Mouse (Mus musculus) spleen, embryonic (tissue): ENCODE data around the gene Rpgrip1l.

Experiments
- CTCF ChIA-PET: fragments of 350-600 bp; sonication (Branson Sonifier 250); formaldehyde crosslinking; loops from one replicate; lab custom pipeline; 2022; lab: Charles Lee

The Rpgrip1l gene

DNA sequence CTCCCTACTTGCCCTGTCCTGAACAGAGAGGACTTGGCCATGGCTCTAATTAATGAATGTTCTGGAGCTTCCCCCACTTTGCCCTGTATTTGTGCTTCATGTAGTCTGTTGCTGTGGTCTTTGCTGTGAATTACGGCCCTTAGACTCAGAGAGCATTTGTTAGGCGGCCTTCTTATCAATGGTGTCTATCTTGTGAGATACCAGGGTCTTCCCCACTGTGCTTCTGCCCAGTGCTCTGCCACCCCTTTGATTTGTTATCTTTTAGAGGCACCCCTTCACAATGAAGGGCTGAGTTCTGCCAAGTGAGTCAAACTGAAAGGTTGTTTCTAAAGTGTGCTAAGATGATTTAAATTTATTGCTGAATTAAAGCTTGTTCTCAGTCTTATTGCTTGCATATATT, 105.4 kb downstream of the Rpgrip1l start:
- CTCF ChIA-PET: no interaction called here

DNA sequence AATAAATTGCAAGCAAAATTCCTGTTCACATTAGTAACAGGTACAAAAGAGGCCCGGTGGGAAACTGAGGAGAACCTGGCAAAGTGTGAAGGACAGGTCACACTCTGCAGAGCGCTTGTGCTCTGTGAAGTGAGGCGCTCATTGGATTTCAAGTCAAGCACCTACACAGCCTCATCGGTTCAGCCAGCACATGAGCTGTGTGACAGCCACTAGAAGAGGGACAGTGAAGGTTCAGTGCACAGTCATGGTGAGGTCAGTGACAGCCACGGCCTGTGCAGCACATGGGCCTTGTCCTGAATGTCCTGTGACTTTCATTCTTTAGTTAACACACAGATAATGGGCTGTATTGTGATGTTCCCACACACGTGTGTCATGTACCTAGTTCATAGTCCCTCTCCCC, 107.2 kb downstream of the Rpgrip1l start:
- CTCF ChIA-PET: no interaction called here

DNA sequence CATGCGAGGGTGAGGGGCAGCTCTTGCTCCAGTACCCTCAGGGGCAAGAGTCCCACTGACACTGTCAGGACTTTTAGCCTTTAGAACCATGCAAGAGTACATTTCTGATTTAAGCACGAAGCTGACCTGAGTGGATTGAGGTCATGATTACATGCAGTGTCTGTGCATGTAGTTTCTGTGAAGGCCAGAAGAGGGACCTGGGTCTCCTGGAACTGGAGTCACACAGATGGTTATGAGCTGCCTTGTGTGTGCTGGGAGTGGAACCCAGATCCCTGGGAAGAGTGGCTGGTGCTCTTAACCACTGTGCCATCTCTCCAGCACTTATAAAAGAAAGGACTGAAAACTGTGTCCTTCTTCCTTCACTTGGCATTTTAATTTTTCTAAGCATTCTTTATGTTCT, 111.9 kb downstream of the Rpgrip1l start:
- CTCF ChIA-PET: no interaction called here

DNA sequence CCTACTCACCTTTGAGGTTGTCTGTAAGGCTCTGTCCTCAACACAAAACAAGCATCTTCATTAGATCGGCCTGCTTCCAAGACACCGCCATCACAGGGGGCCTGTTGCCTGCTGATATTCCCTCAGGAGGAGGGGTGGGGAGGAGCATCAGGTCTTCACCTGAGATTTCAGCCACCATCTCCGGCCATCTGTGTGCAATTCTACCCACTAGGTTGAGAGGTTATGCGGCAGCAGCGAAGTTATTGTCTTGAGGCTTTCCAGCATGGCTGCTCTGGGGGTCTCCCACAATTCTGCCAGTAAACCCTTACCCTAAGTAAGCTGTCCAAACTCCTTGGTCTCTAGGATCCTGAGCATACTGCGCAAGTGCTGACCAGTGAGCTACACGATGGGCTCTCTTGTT, 113.2 kb downstream of the Rpgrip1l start, which contains the start of gene Aktip:
Gene Aktip (minus strand): TSS at position 101 of the 400 bp plus-strand sequence.
- CTCF ChIA-PET: no interaction called here

DNA sequence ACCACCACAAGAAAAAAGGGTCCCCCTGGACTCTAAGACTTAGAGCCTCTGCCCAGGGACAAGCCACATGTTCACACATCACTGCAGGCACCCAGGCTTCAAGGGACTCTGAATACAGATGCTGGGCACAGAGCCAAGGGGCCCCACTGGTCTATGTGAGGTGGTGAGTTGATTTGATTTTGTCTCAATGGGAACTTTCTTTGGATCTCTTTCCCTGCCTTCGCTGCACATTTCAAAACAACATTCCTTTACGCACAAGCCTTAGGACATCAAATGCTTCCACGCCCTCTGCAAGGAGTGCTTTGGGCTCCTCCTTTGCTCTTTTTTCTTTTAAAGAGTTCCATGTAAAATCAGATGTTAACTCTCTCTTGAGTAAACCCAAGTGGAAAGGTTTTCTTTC, 115.0 kb downstream of the Rpgrip1l start:
- CTCF ChIA-PET: no interaction called here

DNA sequence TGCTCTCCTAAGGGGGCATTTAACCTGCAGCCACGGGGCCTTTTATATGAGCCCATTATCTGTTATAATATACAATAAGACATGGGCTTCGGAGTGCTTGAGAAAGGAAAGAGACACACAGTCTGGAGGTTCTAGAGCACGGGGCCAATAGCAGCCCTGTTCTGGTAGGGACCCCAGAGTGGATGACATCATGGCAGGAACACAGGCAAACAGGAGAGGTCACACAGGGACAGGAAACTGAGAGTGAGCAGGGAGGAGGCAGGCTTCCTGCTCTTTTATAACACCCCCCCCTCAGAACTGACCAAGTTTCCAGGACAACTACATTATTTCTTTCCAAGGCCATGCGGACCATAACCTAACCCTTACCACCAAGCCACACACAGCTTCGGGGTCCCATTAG, 115.8 kb downstream of the Rpgrip1l start:
- CTCF ChIA-PET: no interaction called here

DNA sequence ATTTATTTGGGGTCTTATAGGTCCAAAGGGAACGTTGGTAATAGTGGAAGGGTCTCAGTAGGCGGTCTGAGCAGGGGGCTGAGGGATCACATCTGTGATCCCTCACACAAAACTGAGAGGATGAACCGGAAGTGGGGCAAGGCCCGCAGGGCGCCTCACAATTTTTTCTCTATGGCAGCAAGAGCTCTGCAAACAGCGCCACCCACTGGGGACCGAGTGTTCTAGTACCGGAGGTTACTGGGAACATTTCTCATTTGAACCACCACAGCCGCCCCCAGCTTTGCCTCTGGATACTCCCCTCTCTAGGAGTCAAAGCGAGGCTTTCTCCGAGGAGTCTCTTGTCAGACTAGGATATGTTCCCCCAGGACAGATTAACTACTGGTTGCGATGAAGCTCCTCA, 116.4 kb downstream of the Rpgrip1l start:
- CTCF ChIA-PET: no interaction called here

DNA sequence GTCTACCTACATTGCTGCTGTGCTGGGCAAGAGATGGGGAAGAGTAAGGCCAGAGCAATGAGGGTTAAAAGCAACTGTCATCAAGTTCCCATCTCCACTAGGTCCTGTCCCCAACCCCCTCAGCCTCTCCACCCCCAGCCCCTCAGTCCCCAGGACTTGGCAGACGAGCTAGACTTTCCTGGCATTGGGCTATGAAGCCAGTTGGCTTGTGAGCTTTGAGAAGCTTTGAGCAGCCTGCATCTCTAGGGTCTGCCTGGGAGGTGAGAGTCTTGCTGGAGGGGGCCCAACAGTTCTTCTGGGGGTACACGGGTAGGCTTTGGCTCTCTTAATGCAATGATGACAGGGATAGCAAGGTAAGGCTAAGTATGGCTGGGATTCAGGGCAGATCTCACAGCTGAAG, 119.0 kb downstream of the Rpgrip1l start:
- CTCF ChIA-PET: no interaction called here

DNA sequence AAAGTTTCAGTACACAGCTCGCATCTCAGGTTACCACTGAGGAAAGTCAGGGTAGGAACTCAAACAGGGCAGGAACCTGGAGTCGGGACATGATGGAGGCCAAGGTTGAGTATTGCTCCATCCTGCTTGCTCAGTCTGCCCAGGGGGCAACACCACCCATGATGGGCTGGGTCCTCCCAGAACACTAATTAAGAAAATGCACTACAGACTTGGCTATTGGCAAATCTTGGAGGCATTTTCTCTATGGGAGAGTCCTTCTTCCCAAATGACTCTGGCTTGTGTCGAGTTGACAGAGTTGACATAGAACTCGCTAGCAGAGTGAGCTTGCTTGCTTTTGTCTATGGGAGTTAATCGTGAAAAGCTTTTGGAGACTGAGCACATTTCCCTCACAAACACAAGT, 120.1 kb downstream of the Rpgrip1l start:
- CTCF ChIA-PET: no interaction called here

DNA sequence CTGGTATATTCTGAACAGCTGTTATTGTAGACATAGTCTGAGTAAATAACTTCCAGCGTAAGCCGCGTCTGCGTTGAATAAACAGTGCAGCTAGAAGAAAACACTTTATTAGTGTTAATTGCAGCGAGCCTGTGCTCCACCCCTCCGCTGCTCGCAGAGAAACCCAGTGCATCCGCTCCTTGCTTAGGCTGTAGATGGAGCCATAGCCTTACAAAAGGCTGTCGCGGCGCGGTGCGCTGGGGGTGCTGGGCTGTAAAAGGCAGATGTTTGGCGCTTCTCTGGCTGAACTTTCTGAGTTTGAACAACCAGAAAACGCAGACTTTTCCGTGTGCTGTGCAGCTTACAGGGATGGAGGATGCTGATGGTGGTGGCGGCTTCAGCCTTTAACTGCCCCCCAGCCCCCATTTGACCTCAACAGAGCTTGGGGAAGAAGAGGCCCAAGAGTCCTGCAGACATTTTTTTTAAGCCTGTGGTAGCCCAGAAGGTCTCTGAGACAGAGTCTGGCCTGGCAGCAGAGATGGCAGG, 122.2 kb downstream of the Rpgrip1l start:
- CTCF ChIA-PET: no interaction called here

DNA sequence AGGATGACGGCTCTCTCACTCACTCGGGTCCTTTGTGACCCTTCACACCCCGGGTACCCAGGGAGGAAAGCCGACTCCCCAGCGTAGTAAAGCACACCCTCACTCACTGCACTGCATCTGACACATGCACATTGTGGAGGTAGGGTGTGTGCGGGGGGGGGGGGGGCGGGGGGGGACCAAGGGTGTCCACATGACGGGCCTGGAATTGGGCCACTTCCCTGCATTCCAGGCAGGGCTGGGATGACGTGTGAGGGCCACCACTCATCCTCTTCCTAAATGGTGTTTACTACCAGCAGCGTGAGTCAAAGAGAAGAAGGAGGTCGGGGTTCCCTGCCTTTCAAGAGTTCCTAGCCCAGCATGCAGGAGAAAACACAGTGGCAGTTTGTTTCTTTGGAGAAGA, 124.9 kb downstream of the Rpgrip1l start:
- CTCF ChIA-PET: no interaction called here

DNA sequence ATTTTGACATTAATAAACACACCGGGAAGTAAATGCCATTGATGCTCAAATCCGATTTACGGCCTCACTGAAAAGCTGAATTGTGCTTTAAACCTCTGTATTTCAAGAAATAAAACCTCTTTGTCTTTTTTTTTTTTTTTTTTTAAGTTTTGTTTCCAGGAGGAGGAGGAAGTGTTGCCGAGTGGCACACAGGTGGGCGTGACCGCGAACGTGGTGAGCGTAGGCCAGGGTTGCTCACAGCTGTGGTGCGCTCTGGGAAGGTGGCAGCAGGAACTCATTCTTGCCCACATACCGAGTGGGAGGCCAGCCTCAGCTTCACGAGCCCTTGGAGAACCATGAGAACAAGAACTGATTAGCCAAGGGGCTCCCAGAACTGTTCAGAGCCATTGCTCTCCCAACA, 126.7 kb downstream of the Rpgrip1l start:
- CTCF ChIA-PET: no interaction called here

DNA sequence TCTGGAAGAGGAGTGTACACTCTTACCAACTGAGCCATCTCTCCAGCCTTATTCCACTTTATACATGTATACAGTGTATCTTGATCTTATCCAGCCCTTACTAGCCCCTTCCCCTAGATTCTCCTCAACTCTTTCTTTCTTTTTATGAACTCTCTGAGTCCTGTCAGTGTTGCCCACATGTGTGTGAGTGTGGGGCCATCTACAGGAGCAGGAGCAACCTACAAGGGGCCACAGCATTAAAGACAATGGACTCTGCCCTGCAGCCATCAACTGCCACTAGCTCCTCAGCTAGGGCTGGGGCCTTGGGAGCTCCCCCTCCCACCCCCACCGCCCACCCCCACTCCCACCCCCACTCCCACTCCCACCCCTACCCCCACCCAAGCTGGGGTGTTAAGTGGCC, 135.4 kb downstream of the Rpgrip1l start:
- CTCF ChIA-PET: no interaction called here

DNA sequence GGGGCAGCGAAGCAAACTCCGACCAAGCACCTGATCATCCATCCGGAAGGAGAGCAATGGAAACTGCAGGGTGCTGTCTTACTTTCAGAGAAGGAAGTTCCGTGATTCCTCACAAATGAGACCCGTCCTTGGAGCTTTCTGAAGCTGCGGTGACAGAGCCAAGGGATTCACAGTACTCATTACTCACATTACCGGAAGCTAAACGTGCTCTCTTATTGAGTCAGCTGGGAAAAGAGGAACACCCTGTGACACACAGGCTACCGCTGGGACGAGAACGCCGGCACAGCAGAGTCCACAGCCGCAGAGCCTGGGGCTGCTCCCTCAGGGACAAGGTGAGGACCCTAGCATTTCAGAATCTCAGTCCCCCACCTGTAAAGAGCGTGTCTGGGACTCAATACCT, 136.9 kb downstream of the Rpgrip1l start:
- CTCF ChIA-PET: no interaction called here

DNA sequence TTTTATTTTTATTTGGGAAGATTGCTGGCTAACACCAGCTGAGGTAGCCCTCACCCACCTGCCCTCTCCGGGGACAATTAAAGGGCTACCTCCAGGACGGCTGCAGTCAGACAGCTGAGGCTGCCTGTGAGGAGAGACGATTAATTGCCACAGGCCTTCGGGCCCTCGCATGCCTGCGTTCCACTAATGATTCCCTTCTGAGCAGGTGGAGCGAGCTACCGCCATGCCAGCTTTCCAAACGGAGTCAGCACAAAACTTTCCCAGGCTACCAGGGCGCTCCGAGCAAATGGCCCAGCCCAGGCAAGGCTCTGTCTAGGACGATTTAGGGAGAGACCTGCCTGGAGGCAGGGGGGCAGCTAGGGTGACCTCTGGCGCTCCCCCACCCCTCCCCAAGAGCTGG, 141.5 kb downstream of the Rpgrip1l start:
- CTCF ChIA-PET: no interaction called here

DNA sequence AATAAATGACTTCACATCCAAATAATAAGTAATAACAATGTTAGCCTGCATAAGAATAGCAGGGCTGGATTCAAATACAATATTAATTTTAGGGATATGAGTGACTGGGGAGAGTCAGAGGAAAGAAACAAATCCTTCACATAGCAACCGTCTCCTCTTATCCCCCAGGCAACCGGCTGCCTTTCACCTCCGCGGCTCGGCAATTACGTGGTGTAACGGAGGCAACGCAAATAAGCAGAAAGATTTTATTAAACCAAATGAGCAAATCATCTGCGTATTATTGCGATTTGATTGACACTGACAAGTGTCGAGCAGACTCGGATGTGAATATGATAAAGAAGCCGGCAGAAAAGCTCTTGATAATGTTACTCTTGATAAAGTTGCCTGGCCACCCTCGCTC, 142.1 kb downstream of the Rpgrip1l start:
- CTCF ChIA-PET: no interaction called here

DNA sequence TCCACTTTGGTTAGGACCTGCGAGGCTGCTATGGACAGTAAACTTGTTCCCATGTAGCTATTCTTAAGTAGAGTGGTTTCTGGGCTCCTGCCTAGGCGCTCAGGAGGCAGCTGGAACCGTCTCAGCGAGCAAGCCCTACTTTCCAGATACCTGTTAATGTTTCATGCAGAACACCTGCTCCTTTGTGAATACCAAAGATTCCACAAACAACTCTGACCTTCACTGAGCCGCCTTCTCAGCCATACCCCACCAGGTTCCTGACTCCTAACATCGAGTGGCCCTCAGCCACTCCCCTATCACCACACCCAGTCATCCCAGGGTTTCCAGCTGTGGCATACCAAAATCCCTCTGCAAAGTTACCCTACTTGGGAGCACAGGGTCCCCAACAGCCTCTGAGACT, 142.9 kb downstream of the Rpgrip1l start:
- CTCF ChIA-PET: no interaction called here
